9 mouse cellular contexts compared by ENCODE assay signal in the genomic region with DNA sequence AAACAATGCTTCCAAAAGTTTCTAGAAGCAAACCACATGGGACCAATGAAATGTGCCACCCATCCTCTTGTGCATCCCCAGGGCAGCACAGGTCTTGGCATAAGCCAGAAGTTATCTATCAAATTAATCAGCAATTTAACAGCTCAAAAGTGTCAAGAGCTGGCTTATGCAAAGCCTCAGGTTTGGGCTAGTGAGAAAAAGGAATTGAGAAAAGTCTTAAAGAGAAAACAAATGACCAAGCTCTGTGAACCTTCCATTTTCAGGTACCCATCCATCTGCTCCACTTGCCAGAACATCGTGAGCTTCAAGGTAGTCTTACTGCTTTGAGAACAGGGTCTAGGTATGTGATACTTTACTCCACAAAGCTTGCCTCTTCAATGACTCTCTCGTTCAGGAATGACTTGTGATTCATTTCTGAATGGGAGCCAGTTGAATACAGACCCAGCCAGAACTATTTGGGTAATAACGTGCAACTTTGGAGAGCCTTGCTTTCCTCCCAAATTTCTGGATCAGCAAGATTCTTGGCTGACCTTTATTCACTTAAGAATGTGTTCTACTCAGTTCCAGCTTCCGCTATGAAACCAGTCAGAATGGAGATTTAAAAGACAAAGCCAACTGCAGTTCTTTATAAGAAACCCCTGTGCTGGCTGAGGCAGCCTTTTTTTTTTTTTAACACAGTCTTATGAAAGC. TPM values are rescaled to one million over a fixed set of nuclear protein-coding genes. Genes with fewer than 3 reads are reported as not detected.
DNase-seq lines count a peak whose midpoint lies in the region; ATAC-seq and TF ChIP-seq lines count a peak whose summit lies in the region.
"Had no signal": no experiment of that assay in that cellular context is flagged by ENCODE, and none has a peak within 500 bp of the region (broad histone marks: within the 10 kb centered on the region; RNA-seq: fewer than 3 reads in every experiment).

No protein-coding gene starts in this region.

- DNase-seq in ovary, postnatal 14 days (ENCODE audit: low spot score) = peak; percentile 43
- no peak for DNase-seq in ovary, postnatal 10 days (ENCODE audit: low spot score)
- no peak for DNase-seq in gastrocnemius, adult 2 months
- no peak for DNase-seq in layer of hippocampus, adult 9-10 months (ENCODE audit: low spot score)

- intact Hi-C loops in gastrocnemius, adult 2 months (cut with DNase I) = no loop called here

- no peak overlapping the region for H3K9ac ChIP-seq in kidney, embryonic 15.5 days
- H3K9ac ChIP-seq in stomach, embryonic 14.5 days (replicated peaks; ENCODE audit: low read depth, low read length) = no peak overlapping the region

- no peak for ATAC-seq in kidney, embryonic 15.5 days (replicated peaks; ENCODE audit: low FRiP score)
- no peak for ATAC-seq in stomach, embryonic 14.5 days (ENCODE audit: insufficient number of reproducible peaks, insufficient read depth, low FRiP score, low read depth)
- ATAC-seq in cerebellum, adult (ENCODE audit: insufficient number of reproducible peaks, low FRiP score, low TSS enrichment) = no peak
- ATAC-seq in CD4-positive, CD25-positive, alpha-beta regulatory T cell, adult 4 months = no peak
- ATAC-seq: midbrain, embryonic 16.5 days had no signal

- no peak overlapping the region for H3K4me3 ChIP-seq in gastrocnemius, adult 2 months
- H3K4me3 ChIP-seq in kidney, embryonic 15.5 days (replicated peaks) = no peak overlapping the region
- no peak overlapping the region for H3K4me3 ChIP-seq in stomach, embryonic 14.5 days (ENCODE audit: low read depth, low read length)

- H3K9me3 ChIP-seq in kidney, embryonic 15.5 days (replicated peaks) = no peaks in the 10 kb centered on the region
- H3K9me3 ChIP-seq in stomach, embryonic 14.5 days (ENCODE audit: control insufficient read depth, low read depth, low read length) = no peaks in the 10 kb centered on the region

- H3K4me1 ChIP-seq in kidney, embryonic 15.5 days = peaks cover 7% of the 10 kb centered on the region; the same call in 1 of the 2 replicates
- peaks cover 18% of the 10 kb centered on the region for H3K4me1 ChIP-seq in stomach, embryonic 14.5 days (ENCODE audit: control insufficient read depth, insufficient read depth, low read length)

- H3K27ac ChIP-seq in gastrocnemius, adult 2 months = peak overlapping the region; percentile 81
- peak overlapping the region; percentile 52 for H3K27ac ChIP-seq in kidney, embryonic 15.5 days
- peak overlapping the region; percentile 72; the same call in 1 of the 2 replicates for H3K27ac ChIP-seq in stomach, embryonic 14.5 days (ENCODE audit: low read length)

- WGBS in kidney, embryonic 15.5 days = 80% methylated on average over 4 of the region's 4 CpGs
- WGBS in stomach, embryonic 14.5 days = 56% methylated on average over 4 of the region's 4 CpGs

- no peak overlapping the region for H3K4me2 ChIP-seq in kidney, embryonic 15.5 days
- no peak overlapping the region for H3K4me2 ChIP-seq in stomach, embryonic 14.5 days (replicated peaks; ENCODE audit: low read depth, low read length)

- TF ChIP-seq CTCF in gastrocnemius, adult 2 months (IDR thresholded peaks at IDR 0.05) = no peak

- H3K27me3 ChIP-seq in kidney, embryonic 15.5 days = no peaks in the 10 kb centered on the region
- no peaks in the 10 kb centered on the region for H3K27me3 ChIP-seq in stomach, embryonic 14.5 days (ENCODE audit: control insufficient read depth, insufficient read depth, low read length)

- peaks cover 64% of the 10 kb centered on the region for H3K36me3 ChIP-seq in kidney, embryonic 15.5 days
- H3K36me3 ChIP-seq in stomach, embryonic 14.5 days (ENCODE audit: control insufficient read depth, insufficient read depth, low read length) = 0 out of 2 replicates have a peak, but pooled peaks cover 3% of the 10 kb centered on the region

RNA-seq across cellular contexts. Expression of a gene that starts 56.5 kb away (rescaled TPM):
- 10 to 100 TPM; 19.0 to 19.8 TPM for total RNA-seq in gastrocnemius, adult 2 months (2021)
- polyA plus RNA-seq in kidney, embryonic 15.5 days (2015; fragmentation: Nextera tagmentation; extraction: Ambion mirVana) = 44.5 and 46.9 TPM in 2 replicates
- polyA plus RNA-seq in stomach, embryonic 14.5 days (2014; fragmentation: Nextera tagmentation; extraction: Ambion mirVana) = 50.7 and 52.1 TPM in 2 replicates
- 10 to 100 TPM; 38.2 to 39.8 TPM for polyA plus RNA-seq in CD4-positive, CD25-positive, alpha-beta regulatory T cell, adult 4 months (2017; shearing (Covaris generic))
